Mouse (Mus musculus): ENCODE measurements around the gene Lrrc17. TPM values are rescaled to one million over a fixed set of nuclear protein-coding genes. Genes with fewer than 3 reads are reported as not detected.

Gene Lrrc17
- 5.7 and 8.5 TPM in 2 replicates for polyA plus RNA-seq (2015; fragmentation: Nextera tagmentation; extraction: Ambion mirVana)

- Histone ChIP-seq H3K4me2 (ENCODE audit: low read length) (no peak within 1 kb of the TSS), H3K27me3 (replicated peaks; ENCODE audit: control insufficient read depth, insufficient read depth, low read length) (no peaks in the 10 kb centered on the region), H3K9ac (ENCODE audit: low read depth, low read length) (no peak within 1 kb of the TSS), H3K9me3 (ENCODE audit: control insufficient read depth, low read length) (no peaks in the 10 kb centered on the region), H3K4me3 (ENCODE audit: low read length) (peak within 1 kb of the TSS; percentile 7; the same call in 1 of the 2 replicates), H3K4me1 (ENCODE audit: control insufficient read depth, insufficient read depth, low read depth, low read length) (no peaks in the 10 kb centered on the region), H3K27ac (ENCODE audit: low read depth, low read length) (no peak within 1 kb of the TSS), H3K36me3 (ENCODE audit: control insufficient read depth, insufficient read depth, low read length) (no peaks in the 10 kb centered on the region)
- no peak for ATAC-seq
- 57% methylated on average over 17 of the region's 17 CpGs for WGBS
These were observed at the start of gene Lrrc17 for GRCm38 (mm10) chr5:21543409-21544201. Gene Lrrc17 (plus strand): TSS chr5:21543559.

- H3K36me3 ChIP-seq (ENCODE audit: control insufficient read depth, insufficient read depth, low read length): no peaks in the 10 kb centered on the region
- 73% methylated on average over 3 of the region's 3 CpGs for WGBS
- H3K27ac ChIP-seq (ENCODE audit: low read depth, low read length): no peak overlapping the region
- ATAC-seq: no peak
- no peak overlapping the region for H3K9ac ChIP-seq (ENCODE audit: low read depth, low read length)
- H3K9me3 ChIP-seq (ENCODE audit: control insufficient read depth, low read length): no peaks in the 10 kb centered on the region
- no peak overlapping the region for H3K4me2 ChIP-seq (ENCODE audit: low read length)
- no peaks in the 10 kb centered on the region for H3K4me1 ChIP-seq (ENCODE audit: control insufficient read depth, insufficient read depth, low read depth, low read length)
- no peaks in the 10 kb centered on the region for H3K27me3 ChIP-seq (replicated peaks; ENCODE audit: control insufficient read depth, insufficient read depth, low read length)
- no peak overlapping the region for H3K4me3 ChIP-seq (ENCODE audit: low read length)
These were observed 48.6 kb upstream of the Lrrc17 start for GRCm38 (mm10) chr5:21494781-21495180.

- ATAC-seq: no peak
- WGBS: 80% methylated on average over 6 of the region's 6 CpGs
- Histone ChIP-seq H3K27ac (ENCODE audit: low read depth, low read length) (no peak overlapping the region), H3K9ac (ENCODE audit: low read depth, low read length) (no peak overlapping the region), H3K4me1 (ENCODE audit: control insufficient read depth, insufficient read depth, low read depth, low read length) (no peaks in the 10 kb centered on the region), H3K27me3 (replicated peaks; ENCODE audit: control insufficient read depth, insufficient read depth, low read length) (no peaks in the 10 kb centered on the region), H3K9me3 (ENCODE audit: control insufficient read depth, low read length) (no peaks in the 10 kb centered on the region), H3K36me3 (ENCODE audit: control insufficient read depth, insufficient read depth, low read length) (no peaks in the 10 kb centered on the region), H3K4me2 (ENCODE audit: low read length) (no peak overlapping the region), H3K4me3 (ENCODE audit: low read length) (no peak overlapping the region)
These were observed 47.0 kb upstream of the Lrrc17 start for GRCm38 (mm10) chr5:21496321-21496720.

- no peak for ATAC-seq
- H3K4me3 ChIP-seq (ENCODE audit: low read length): no peak overlapping the region
- no peaks in the 10 kb centered on the region for H3K36me3 ChIP-seq (ENCODE audit: control insufficient read depth, insufficient read depth, low read length)
- H3K9ac ChIP-seq (ENCODE audit: low read depth, low read length): no peak overlapping the region
- 51% methylated on average over 3 of the region's 3 CpGs for WGBS
- no peaks in the 10 kb centered on the region for H3K9me3 ChIP-seq (ENCODE audit: control insufficient read depth, low read length)
- no peaks in the 10 kb centered on the region for H3K27me3 ChIP-seq (replicated peaks; ENCODE audit: control insufficient read depth, insufficient read depth, low read length)
- no peak overlapping the region for H3K27ac ChIP-seq (ENCODE audit: low read depth, low read length)
- no peak overlapping the region for H3K4me2 ChIP-seq (ENCODE audit: low read length)
- H3K4me1 ChIP-seq (ENCODE audit: control insufficient read depth, insufficient read depth, low read depth, low read length): no peaks in the 10 kb centered on the region
These were observed 46.5 kb upstream of the Lrrc17 start for GRCm38 (mm10) chr5:21496881-21497280.

GRCm38 (mm10) chr5:21498490-21498889 is 44.9 kb upstream of the Lrrc17 start:
- no peak overlapping the region for H3K4me3 ChIP-seq (ENCODE audit: low read length)
- no peak overlapping the region for H3K27ac ChIP-seq (ENCODE audit: low read depth, low read length)
- no peak overlapping the region for H3K4me2 ChIP-seq (ENCODE audit: low read length)
- no peak overlapping the region for H3K9ac ChIP-seq (ENCODE audit: low read depth, low read length)
- WGBS: 85% methylated on average over 2 of the region's 2 CpGs
- no peaks in the 10 kb centered on the region for H3K27me3 ChIP-seq (replicated peaks; ENCODE audit: control insufficient read depth, insufficient read depth, low read length)
- no peaks in the 10 kb centered on the region for H3K36me3 ChIP-seq (ENCODE audit: control insufficient read depth, insufficient read depth, low read length)
- H3K9me3 ChIP-seq (ENCODE audit: control insufficient read depth, low read length): no peaks in the 10 kb centered on the region
- no peaks in the 10 kb centered on the region for H3K4me1 ChIP-seq (ENCODE audit: control insufficient read depth, insufficient read depth, low read depth, low read length)
- ATAC-seq: no peak

GRCm38 (mm10) chr5:21498925-21499324 is 44.4 kb upstream of the Lrrc17 start:
- Histone ChIP-seq H3K4me1 (ENCODE audit: control insufficient read depth, insufficient read depth, low read depth, low read length) (no peaks in the 10 kb centered on the region), H3K9me3 (ENCODE audit: control insufficient read depth, low read length) (no peaks in the 10 kb centered on the region), H3K27ac (ENCODE audit: low read depth, low read length) (no peak overlapping the region), H3K4me3 (ENCODE audit: low read length) (no peak overlapping the region), H3K36me3 (ENCODE audit: control insufficient read depth, insufficient read depth, low read length) (no peaks in the 10 kb centered on the region), H3K27me3 (replicated peaks; ENCODE audit: control insufficient read depth, insufficient read depth, low read length) (no peaks in the 10 kb centered on the region), H3K9ac (ENCODE audit: low read depth, low read length) (no peak overlapping the region), H3K4me2 (ENCODE audit: low read length) (no peak overlapping the region)
- WGBS: 76% methylated on average over 11 of the region's 11 CpGs
- no peak for ATAC-seq

- Histone ChIP-seq H3K4me3 (ENCODE audit: low read length) (no peak overlapping the region), H3K27me3 (replicated peaks; ENCODE audit: control insufficient read depth, insufficient read depth, low read length) (no peaks in the 10 kb centered on the region), H3K9ac (ENCODE audit: low read depth, low read length) (no peak overlapping the region), H3K4me1 (ENCODE audit: control insufficient read depth, insufficient read depth, low read depth, low read length) (no peaks in the 10 kb centered on the region), H3K27ac (ENCODE audit: low read depth, low read length) (no peak overlapping the region), H3K36me3 (ENCODE audit: control insufficient read depth, insufficient read depth, low read length) (no peaks in the 10 kb centered on the region), H3K4me2 (ENCODE audit: low read length) (no peak overlapping the region), H3K9me3 (ENCODE audit: control insufficient read depth, low read length) (no peaks in the 10 kb centered on the region)
- 88% methylated on average over 10 of the region's 10 CpGs for WGBS
- no peak for ATAC-seq
These were observed 43.2 kb upstream of the Lrrc17 start for GRCm38 (mm10) chr5:21500133-21500532.

- Histone ChIP-seq H3K4me2 (ENCODE audit: low read length) (no peak overlapping the region), H3K9me3 (ENCODE audit: control insufficient read depth, low read length) (no peaks in the 10 kb centered on the region), H3K4me1 (ENCODE audit: control insufficient read depth, insufficient read depth, low read depth, low read length) (no peaks in the 10 kb centered on the region), H3K36me3 (ENCODE audit: control insufficient read depth, insufficient read depth, low read length) (no peaks in the 10 kb centered on the region), H3K27me3 (replicated peaks; ENCODE audit: control insufficient read depth, insufficient read depth, low read length) (no peaks in the 10 kb centered on the region), H3K9ac (ENCODE audit: low read depth, low read length) (no peak overlapping the region), H3K4me3 (ENCODE audit: low read length) (no peak overlapping the region), H3K27ac (ENCODE audit: low read depth, low read length) (no peak overlapping the region)
- 74% methylated on average over 2 of the region's 2 CpGs for WGBS
- no peak for ATAC-seq
These were observed 42.4 kb upstream of the Lrrc17 start for GRCm38 (mm10) chr5:21500941-21501340.

GRCm38 (mm10) chr5:21502936-21503610 is 40.3 kb upstream of the Lrrc17 start:
- 89% methylated on average over 13 of the region's 13 CpGs for WGBS
- no peak overlapping the region for H3K9ac ChIP-seq (ENCODE audit: low read depth, low read length)
- H3K9me3 ChIP-seq (ENCODE audit: control insufficient read depth, low read length): no peaks in the 10 kb centered on the region
- H3K27ac ChIP-seq (ENCODE audit: low read depth, low read length): no peak overlapping the region
- no peaks in the 10 kb centered on the region for H3K27me3 ChIP-seq (replicated peaks; ENCODE audit: control insufficient read depth, insufficient read depth, low read length)
- no peak overlapping the region for H3K4me3 ChIP-seq (ENCODE audit: low read length)
- no peaks in the 10 kb centered on the region for H3K36me3 ChIP-seq (ENCODE audit: control insufficient read depth, insufficient read depth, low read length)
- H3K4me1 ChIP-seq (ENCODE audit: control insufficient read depth, insufficient read depth, low read depth, low read length): no peaks in the 10 kb centered on the region
- no peak overlapping the region for H3K4me2 ChIP-seq (ENCODE audit: low read length)
- no peak for ATAC-seq

All from hindbrain, embryonic 16.5 days (tissue).